Mouse (Mus musculus) CH12.LX (cell line): ENCODE data around the gene Gstt2. TPM values are rescaled to one million over a fixed set of nuclear protein-coding genes. Genes with fewer than 3 reads are reported as not detected.
A peak's percentile ranks its signal among the peaks of the same experiment; 100 is the strongest.

Experiments
- DNase-seq: peaks from one replicate; pipeline ENCODE4 v3.0.0-alpha.2; 2013; ENCODE audit errors: extremely low read depth
- H3K27ac ChIP-seq: 2 replicates; pipeline ENCODE4 v1.5.1; 2012; ENCODE audit warnings: low read depth, mild to moderate bottlenecking, control low read depth, moderate library complexity; ENCODE audit not compliant: insufficient read depth
- H3K27me3 ChIP-seq: replicated peaks from 2 replicates; pipeline ENCODE3; 2012; ENCODE audit warnings: inconsistent platforms
- H3K36me3 ChIP-seq, 2 experiments: replicated peaks in 1 of 2; 2 replicates each; pipeline versions ENCODE3 to v1.6.1; 2012; ENCODE audit warnings: inconsistent platforms in 1 of 2, low read length in 1 of 2, mild to moderate bottlenecking in 1 of 2, mixed read lengths in 1 of 2, moderate library complexity in 1 of 2; ENCODE audit not compliant: control insufficient read depth in 1 of 2, insufficient read depth in 1 of 2
- H3K4me1 ChIP-seq, 2 experiments: 2 replicates each; pipeline ENCODE4 v1.6.1; 2012; ENCODE audit warnings: inconsistent platforms in 1 of 2, moderate library complexity in 1 of 2; ENCODE audit not compliant: insufficient read depth in 2 of 2, control insufficient read depth in 1 of 2
- H3K4me2 ChIP-seq: 2 replicates; pipeline ENCODE4 v1.6.1; 2012; ENCODE audit warnings: low read depth, mild to moderate bottlenecking, control low read depth; ENCODE audit not compliant: poor library complexity, insufficient read depth, severe bottlenecking
- H3K4me3 ChIP-seq, 3 experiments: fragments of 150-350 bp in 1 of 3; sonication (generic) in 1 of 3; replicated peaks in 1 of 3; 2 replicates each; pipeline versions ENCODE3 to v1.5.1; 2011 to 2012; ENCODE audit warnings: low read depth in 2 of 3, low read length in 2 of 3, mild to moderate bottlenecking in 2 of 3, moderate library complexity in 2 of 3, control low read depth in 1 of 3, improper control_type of control experiment in 1 of 3, inconsistent platforms in 1 of 3, mixed read lengths in 1 of 3; ENCODE audit not compliant: poor library complexity in 1 of 3
- H3K79me2 ChIP-seq: replicated peaks from 2 replicates; pipeline ENCODE4 v1.6.1; 2012; ENCODE audit warnings: mild to moderate bottlenecking, moderate library complexity; ENCODE audit not compliant: control insufficient read depth, poor library complexity, insufficient read depth, severe bottlenecking; ENCODE audit errors: extremely low read depth
- H3K9ac ChIP-seq: 2 replicates; pipeline ENCODE4 v1.6.1; 2012; ENCODE audit warnings: low read depth, mild to moderate bottlenecking, control low read depth, moderate library complexity; ENCODE audit not compliant: insufficient read depth
- H3K9me3 ChIP-seq: replicated peaks from 2 replicates; pipeline ENCODE3; 2012; ENCODE audit warnings: low read length, inconsistent platforms, mixed read lengths
- BHLHE40 ChIP-seq: IDR thresholded peaks from 2 replicates; pipeline ENCODE4 v1.6.1; 2011; ENCODE audit warnings: mild to moderate bottlenecking, low read depth, low read length, improper control_type of control experiment
- CHD1 ChIP-seq: IDR thresholded peaks from 2 replicates; pipeline ENCODE4 v1.6.1; 2012; ENCODE audit warnings: low read depth, low read length, improper control_type of control experiment, inconsistent platforms
- CHD2 ChIP-seq: IDR thresholded peaks from 2 replicates; pipeline ENCODE4 v1.6.1; 2011; ENCODE audit warnings: low read length, improper control_type of control experiment
- CTCF ChIP-seq, 2 experiments: IDR thresholded peaks in 1 of 2; conservative IDR thresholded peaks in 1 of 2; 2 replicates each; pipeline ENCODE4 v1.5.1; 2011 to 2012; ENCODE audit warnings: low read depth in 2 of 2, low read length in 2 of 2, improper control_type of control experiment in 1 of 2, inconsistent platforms in 1 of 2, mild to moderate bottlenecking in 1 of 2, moderate library complexity in 1 of 2
- E2F4 ChIP-seq: IDR thresholded peaks from 2 replicates; pipeline ENCODE4 v1.6.1; 2011; ENCODE audit warnings: low read depth, low read length, improper control_type of control experiment; ENCODE audit not compliant: insufficient replicate concordance
- ELF1 ChIP-seq: IDR thresholded peaks from 2 replicates; pipeline ENCODE4 v1.6.1; 2014; ENCODE audit warnings: low read depth, mild to moderate bottlenecking, inconsistent platforms, low read length, improper control_type of control experiment
- EP300 ChIP-seq: IDR thresholded peaks from 2 replicates; pipeline ENCODE4 v1.6.1; 2011; ENCODE audit warnings: low read length, improper control_type of control experiment
- ETS1 ChIP-seq: conservative IDR thresholded peaks from 2 replicates; pipeline ENCODE4 v1.6.1; 2012; ENCODE audit warnings: low read depth, mild to moderate bottlenecking, inconsistent platforms, low read length, improper control_type of control experiment, moderate library complexity
- GABPA ChIP-seq: IDR thresholded peaks from 2 replicates; pipeline ENCODE4 v1.6.1; 2012; ENCODE audit warnings: low read depth, low read length, improper control_type of control experiment, inconsistent platforms; ENCODE audit not compliant: insufficient replicate concordance
- HCFC1 ChIP-seq: IDR thresholded peaks from 2 replicates; pipeline ENCODE4 v1.6.1; 2012; ENCODE audit warnings: low read depth, mild to moderate bottlenecking, inconsistent platforms, low read length, improper control_type of control experiment
- IRF4 ChIP-seq: IDR thresholded peaks from 2 replicates; pipeline ENCODE4 v1.6.1; 2014; ENCODE audit warnings: low read depth, mild to moderate bottlenecking, inconsistent platforms, low read length, improper control_type of control experiment
- JUN ChIP-seq: IDR thresholded peaks from 2 replicates; pipeline ENCODE4 v1.6.1; 2011; ENCODE audit warnings: low read depth, mild to moderate bottlenecking, low read length, improper control_type of control experiment, moderate library complexity; ENCODE audit not compliant: insufficient read depth
- JUND ChIP-seq: conservative IDR thresholded peaks from 2 replicates; pipeline ENCODE4 v1.6.1; 2011; ENCODE audit warnings: low read depth, low read length, improper control_type of control experiment
- KAT2A ChIP-seq: IDR thresholded peaks from 2 replicates; pipeline ENCODE4 v1.6.1; 2012; ENCODE audit warnings: low read length, improper control_type of control experiment, inconsistent platforms; ENCODE audit not compliant: insufficient replicate concordance
- MAFK ChIP-seq: IDR thresholded peaks from 2 replicates; pipeline ENCODE4 v1.6.1; 2011; ENCODE audit warnings: low read length, improper control_type of control experiment; ENCODE audit not compliant: insufficient replicate concordance
- MAX ChIP-seq: IDR thresholded peaks from 2 replicates; pipeline ENCODE4 v1.6.1; 2011; ENCODE audit warnings: low read length, improper control_type of control experiment
- MAZ ChIP-seq: IDR thresholded peaks from 2 replicates; pipeline ENCODE4 v1.6.1; 2012; ENCODE audit warnings: low read depth, mild to moderate bottlenecking, inconsistent platforms, low read length, improper control_type of control experiment, moderate library complexity
- MEF2A ChIP-seq: IDR thresholded peaks from 2 replicates; pipeline ENCODE4 v1.6.1; 2014; ENCODE audit warnings: low read depth, mild to moderate bottlenecking, inconsistent platforms, low read length, improper control_type of control experiment, borderline replicate concordance
- MXI1 ChIP-seq: IDR thresholded peaks from 2 replicates; pipeline ENCODE4 v1.6.1; 2011; ENCODE audit warnings: mild to moderate bottlenecking, low read depth, low read length, improper control_type of control experiment
- MYC ChIP-seq: IDR thresholded peaks from 2 replicates; pipeline ENCODE4 v1.6.1; 2011; ENCODE audit warnings: low read depth, mild to moderate bottlenecking, improper control_type of control experiment, low read length
- NELFE ChIP-seq: IDR thresholded peaks from 2 replicates; pipeline ENCODE4 v1.6.1; 2011; ENCODE audit warnings: low read depth, low read length, improper control_type of control experiment
- NRF1 ChIP-seq: IDR thresholded peaks from 2 replicates; pipeline ENCODE4 v1.6.1; 2014; ENCODE audit warnings: low read depth, mild to moderate bottlenecking, inconsistent platforms, low read length, improper control_type of control experiment, moderate library complexity
- PAX5 ChIP-seq: IDR thresholded peaks from 2 replicates; pipeline ENCODE4 v1.6.1; 2012; ENCODE audit warnings: low read length, inconsistent platforms, mixed read lengths
- POLR2A ChIP-seq: IDR thresholded peaks from 2 replicates; pipeline ENCODE4 v1.6.1; 2011; ENCODE audit warnings: low read depth, mild to moderate bottlenecking, improper control_type of control experiment, low read length
- POLR2AphosphoS2 ChIP-seq: IDR thresholded peaks from 2 replicates; pipeline ENCODE4 v1.6.1; 2011; ENCODE audit warnings: low read depth, low read length, improper control_type of control experiment
- RAD21 ChIP-seq: IDR thresholded peaks from 2 replicates; pipeline ENCODE4 v1.6.1; 2011; ENCODE audit warnings: low read depth, mild to moderate bottlenecking, low read length, improper control_type of control experiment, moderate library complexity
- RCOR1 ChIP-seq: conservative IDR thresholded peaks from 2 replicates; pipeline ENCODE4 v1.6.1; 2012; ENCODE audit warnings: low read depth, mild to moderate bottlenecking, inconsistent platforms, low read length, improper control_type of control experiment
- SIN3A ChIP-seq: IDR thresholded peaks from 2 replicates; pipeline ENCODE4 v1.6.1; 2012; ENCODE audit warnings: low read length, improper control_type of control experiment, inconsistent platforms
- SMC3 ChIP-seq: IDR thresholded peaks from 2 replicates; pipeline ENCODE4 v1.6.1; 2011; ENCODE audit warnings: low read depth, low read length, improper control_type of control experiment
- TBP ChIP-seq: conservative IDR thresholded peaks from 2 replicates; pipeline ENCODE4 v1.6.1; 2011; ENCODE audit warnings: low read depth, low read length, improper control_type of control experiment
- TCF12 ChIP-seq: IDR thresholded peaks from 2 replicates; pipeline ENCODE4 v1.6.1; 2014; ENCODE audit warnings: low read depth, mild to moderate bottlenecking, inconsistent platforms, low read length, improper control_type of control experiment
- UBTF ChIP-seq: IDR thresholded peaks from 2 replicates; pipeline ENCODE4 v1.6.1; 2012; ENCODE audit warnings: low read depth, mild to moderate bottlenecking, inconsistent platforms, low read length, improper control_type of control experiment, moderate library complexity
- USF1 ChIP-seq: IDR thresholded peaks from 2 replicates; pipeline ENCODE4 v1.6.1; 2014; ENCODE audit warnings: low read depth, mild to moderate bottlenecking, inconsistent platforms, low read length, improper control_type of control experiment
- USF2 ChIP-seq: conservative IDR thresholded peaks from 2 replicates; pipeline ENCODE4 v1.6.1; 2011; ENCODE audit warnings: low read depth, low read length, improper control_type of control experiment
- ZC3H11A ChIP-seq: IDR thresholded peaks from 2 replicates; pipeline ENCODE4 v1.6.1; 2012; ENCODE audit warnings: low read depth, mild to moderate bottlenecking, inconsistent platforms, low read length, improper control_type of control experiment
- ZKSCAN1 ChIP-seq: IDR thresholded peaks from 2 replicates; pipeline ENCODE4 v1.6.1; 2012; ENCODE audit warnings: low read depth, inconsistent platforms, low read length, improper control_type of control experiment, borderline replicate concordance
- ZMIZ1 ChIP-seq: IDR thresholded peaks from 2 replicates; pipeline ENCODE4 v1.6.1; 2012; ENCODE audit warnings: low read depth, mild to moderate bottlenecking, inconsistent platforms, low read length, improper control_type of control experiment
- ZNF384 ChIP-seq: IDR thresholded peaks from 2 replicates; pipeline ENCODE4 v1.6.1; 2012; ENCODE audit warnings: low read depth, low read length, improper control_type of control experiment, inconsistent platforms
- dilution Hi-C: fragments of 300-500 bp; cut with MboI; formaldehyde crosslinking; loops from 2 replicates; pipeline ENCODE4 v1.14.3; 2020; ENCODE audit warnings: low sequenced_read_pairs; ENCODE audit not compliant: extremely low pct_unique_long_range_greater_than_20kb, extremely low pct_ligation_motif_present
- in situ Hi-C: fragments of 300-500 bp; cut with MboI; formaldehyde crosslinking; loops from 3 replicates; pipeline ENCODE4 v1.14.3; 2019; ENCODE audit warnings: low sequenced_read_pairs, low pct_ligation_motif_present, low pct_unique_long_range_greater_than_20kb, mixed read lengths
- polyA plus RNA-seq: library from polyadenylated mRNA; unstranded; fragments of >175 nt; gene quantifications from 2 replicates; pipeline ENCODE4 v1.2.1, GENCODE M21; 2012; ENCODE audit warnings: low read depth; ENCODE audit not compliant: insufficient read length
- total RNA-seq, 2 experiments: library from RNA; depleted of rRNA; stranded (reverse); fragments of 300-350 nt in 1 of 2; fragments of >200 nt in 1 of 2; gene quantifications; 2 replicates each; pipeline ENCODE4 v1.2.3; 2012 to 2014

Gstt2 gene
- total and polyA plus RNA-seq, 3 experiments, result 126 to 253 (median 197) TPM

DNA sequence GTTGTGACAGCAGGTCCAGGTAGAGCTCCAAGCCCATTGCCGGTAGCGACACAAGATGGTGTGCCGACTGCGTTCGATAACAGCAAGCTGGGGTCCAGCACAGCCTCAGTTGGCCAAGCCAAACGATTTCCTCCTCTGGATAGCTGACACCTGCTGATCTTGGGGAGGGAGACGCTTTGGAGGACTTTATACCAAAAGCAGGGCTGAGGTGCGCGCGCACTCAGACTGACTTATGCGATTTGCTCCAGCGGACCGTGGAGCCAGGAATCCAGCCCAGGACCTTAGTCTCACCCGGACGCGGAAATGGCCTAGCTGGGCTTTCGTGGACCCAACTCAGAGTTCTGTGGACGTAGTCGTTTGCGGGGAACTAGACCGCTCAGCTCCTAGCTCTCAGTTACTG is 3.0 kb downstream of the Gstt2 start:
- DNase-seq, result peak; percentile 89
- peak overlapping the region; percentile 61 to 79 (median 73) for H3K4me3 ChIP-seq
- H3K27me3 ChIP-seq, result no peaks in the 10 kb centered on the region
- peaks cover 0 to 2% of the 10 kb centered on the region in 2 experiments for H3K36me3 ChIP-seq
- no peaks in the 10 kb centered on the region for H3K9me3 ChIP-seq
- H3K9ac ChIP-seq, result peak overlapping the region; percentile 83
- TF ChIP-seq SMC3 (no peak), NELFE (peak; percentile 46), USF2 (no peak), ZMIZ1 (peak; percentile 53; the same call in 1 of the 2 replicates), RCOR1 (0 out of 2 replicates have a peak, but pooled peaks have one; percentile 32), ZC3H11A (no peak), JUN (no peak), MAZ (no peak; the same call in 1 of the 2 replicates), UBTF (peak; percentile 67; the same call in 1 of the 2 replicates), CHD1 (no peak; the same call in 1 of the 2 replicates), MAX (peak; percentile 51; the same call in 1 of the 2 replicates), MXI1 (0 out of 2 replicates have a peak, but pooled peaks have one; percentile 58), POLR2A (peak; percentile 75), PAX5 (no peak), POLR2AphosphoS2 (no peak), ETS1 (no peak), RAD21 (no peak), BHLHE40 (peak; percentile 21; the same call in 1 of the 2 replicates), NRF1 (peak; percentile 83), ZNF384 (no peak), CTCF (conservative IDR thresholded peaks at IDR 0.05 in 1 of 2, IDR thresholded peaks at IDR 0.05 in 1 of 2; ENCODE audit: low read depth in 2 of 2, low read length in 2 of 2) (no peak), MAFK (no peak), KAT2A (no peak), USF1 (no peak), MYC (0 out of 2 replicates have a peak, but pooled peaks have one; percentile 27), E2F4 (no peak), HCFC1 (peak; percentile 57), CHD2 (no peak), GABPA (no peak), ELF1 (peak; percentile 89), JUND (no peak), TCF12 (peak; percentile 68; the same call in 1 of the 2 replicates), ZKSCAN1 (no peak), EP300 (no peak), SIN3A (peak; percentile 78; the same call in 1 of the 2 replicates), IRF4 (peak; percentile 31; the same call in 1 of the 2 replicates), TBP (peak; percentile 55; the same call in 1 of the 2 replicates), MEF2A (no peak)
- peak overlapping the region; percentile 92 for H3K27ac ChIP-seq
- in situ Hi-C loops (loop anchor here (10.0 kb wide), 1 partner anchor 249 kb away; the partner anchor contains the start of gene Ggt5), dilution Hi-C loops (no loop called here)
- H3K4me2 ChIP-seq, result peak overlapping the region; percentile 88
- H3K79me2 ChIP-seq, result no peaks in the 10 kb centered on the region
- peaks cover 3 to 39% of the 10 kb centered on the region in 2 experiments; a peak in 2 of 4 replicates for H3K4me1 ChIP-seq
